Mouse (Mus musculus) 416B (cell line): ENCODE measurements around the gene Fcrls.

Experiments
- DNase-seq: peaks from one replicate; pipeline ENCODE4 v3.0.0; 2011; ENCODE audit warnings: low read depth

Gene Fcrls

GRCm38 (mm10) chr3:87263436-87263835, at the start of gene Fcrls:
Gene Fcrls (minus strand): TSS chr3:87263738.
- no peak for DNase-seq

GRCm38 (mm10) chr3:87309922-87310321, 46.4 kb upstream of the Fcrls start:
- peak; percentile 7 for DNase-seq

GRCm38 (mm10) chr3:87299901-87300300, 36.4 kb upstream of the Fcrls start:
- no peak for DNase-seq

- DNase-seq = peak; percentile 75
Observed at GRCm38 (mm10) chr3:87274372-87274771, 10.8 kb upstream of the Fcrls start.

- peak; percentile 7 for DNase-seq
Observed at GRCm38 (mm10) chr3:87266581-87266980, 3.0 kb upstream of the Fcrls start.

- DNase-seq = no peak
Observed at GRCm38 (mm10) chr3:87255239-87255638, 8.3 kb downstream of the Fcrls start.

GRCm38 (mm10) chr3:87249571-87249970, 14.0 kb downstream of the Fcrls start:
- no peak for DNase-seq

- no peak for DNase-seq
Observed at GRCm38 (mm10) chr3:87247292-87247691, 16.2 kb downstream of the Fcrls start.

GRCm38 (mm10) chr3:87243654-87244053, 19.9 kb downstream of the Fcrls start:
- DNase-seq = peak; percentile 73

GRCm38 (mm10) chr3:87240909-87241308, 22.6 kb downstream of the Fcrls start:
- DNase-seq = no peak

- no peak for DNase-seq
Observed at GRCm38 (mm10) chr3:87223636-87224035, 39.9 kb downstream of the Fcrls start.

GRCm38 (mm10) chr3:87222346-87222745, 41.2 kb downstream of the Fcrls start:
- DNase-seq = no peak

GRCm38 (mm10) chr3:87215176-87215575, 48.4 kb downstream of the Fcrls start:
- DNase-seq = peak; percentile 42

GRCm38 (mm10) chr3:87214221-87214864, 49.2 kb downstream of the Fcrls start:
- no peak for DNase-seq

- DNase-seq = no peak
Observed at GRCm38 (mm10) chr3:87206336-87207075, 57.0 kb downstream of the Fcrls start.
